Mouse (Mus musculus): ENCODE results near the gene Mrps34.
A peak's percentile ranks its signal among the peaks of the same experiment; 100 is the strongest.

Mrps34 gene

DNA sequence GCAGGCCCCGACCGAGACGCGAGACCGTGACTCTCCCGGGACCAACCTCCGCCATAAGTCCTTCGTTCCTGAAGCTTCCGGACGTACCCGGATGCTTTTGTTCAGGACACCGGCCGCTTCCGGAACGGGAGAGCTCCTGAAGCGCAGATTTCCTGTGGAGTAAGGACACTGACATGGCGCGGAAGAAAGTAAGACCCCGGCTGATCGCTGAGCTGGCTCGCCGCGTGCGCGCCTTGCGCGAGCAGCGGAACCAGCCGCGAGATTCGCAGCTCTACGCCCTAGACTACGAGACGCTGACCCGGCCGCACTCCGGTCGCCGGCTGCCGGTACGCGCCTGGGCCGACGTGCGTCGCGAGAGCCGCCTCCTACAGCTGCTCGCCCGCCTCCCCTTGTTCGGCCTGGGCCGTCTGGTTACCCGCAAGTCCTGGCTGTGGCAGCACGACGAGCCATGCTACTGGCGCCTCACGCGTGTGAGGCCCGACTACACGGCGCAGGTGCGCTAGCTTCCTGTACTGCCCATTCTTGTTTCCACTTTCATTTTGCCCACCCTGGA lies at the start of gene Mrps34, which contains the start of gene Eme2:
TSS of gene Mrps34 (plus strand) at position 122 of the 553 bp plus-strand sequence.
TSS of gene Eme2 (minus strand) at position 93 of the 553 bp plus-strand sequence.
- peak; percentile 83 for DNase-seq (ENCODE audit: low spot score)

DNA sequence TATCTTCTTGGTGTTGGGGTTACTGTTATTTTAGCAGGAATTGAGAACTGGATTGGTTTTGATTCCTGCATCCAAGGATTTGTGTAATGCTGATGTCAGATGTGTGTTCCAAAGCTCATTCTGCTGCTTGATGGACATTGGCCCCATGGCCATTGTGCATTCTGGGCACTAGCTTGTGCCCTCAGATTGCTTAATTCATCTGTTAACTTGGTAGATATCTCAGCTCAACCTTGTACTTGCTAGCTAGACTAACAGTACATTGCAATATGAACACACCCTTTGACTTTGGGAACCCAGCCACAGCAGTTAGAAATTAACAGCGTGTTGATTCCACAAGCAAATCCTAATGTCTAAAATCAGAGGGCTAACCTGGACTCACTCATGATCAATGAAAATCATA lies 47.5 kb upstream of the Mrps34 start:
- no peak for DNase-seq (ENCODE audit: low spot score)

DNA sequence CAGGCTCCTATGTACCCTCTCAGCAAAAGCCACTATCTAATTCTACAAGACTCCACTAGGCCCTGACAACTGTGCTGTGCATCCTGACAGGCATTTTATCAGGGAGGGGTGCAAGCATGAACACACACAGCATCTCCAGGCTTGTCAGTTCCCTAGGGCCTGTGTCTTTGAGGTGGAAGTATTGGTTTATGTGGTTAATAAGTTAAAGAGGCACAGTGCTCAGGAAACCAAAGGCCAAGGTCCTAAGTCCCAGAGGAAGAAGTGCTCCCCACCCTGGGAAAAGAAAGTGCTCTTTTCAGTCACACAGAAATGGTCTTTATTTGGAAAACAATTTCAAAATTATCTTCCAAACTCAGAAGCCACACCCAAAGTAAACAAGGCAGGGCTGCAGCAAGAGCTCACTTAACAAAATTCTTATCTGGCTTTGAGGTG lies 46.3 kb upstream of the Mrps34 start:
- DNase-seq (ENCODE audit: low spot score): no peak

GRCm38 (mm10) chr17:24849733-24850064 lies 45.2 kb upstream of the Mrps34 start:
- DNase-seq (ENCODE audit: low spot score): no peak

GRCm38 (mm10) chr17:24850065-24850772 lies 44.7 kb upstream of the Mrps34 start, which contains the start of gene Fahd1:
Gene Fahd1, minus strand, starts transcription at chr17:24850364.
- peak; percentile 94 for DNase-seq (ENCODE audit: low spot score)

- DNase-seq (ENCODE audit: low spot score): no peak
Observed at GRCm38 (mm10) chr17:24850773-24851127, 44.2 kb upstream of the Mrps34 start.

- DNase-seq (ENCODE audit: low spot score): no peak
Observed at GRCm38 (mm10) chr17:24851381-24852125, 43.4 kb upstream of the Mrps34 start.

GRCm38 (mm10) chr17:24855838-24856464 lies 39.0 kb upstream of the Mrps34 start:
- no peak for DNase-seq (ENCODE audit: low spot score)

- DNase-seq (ENCODE audit: low spot score): no peak
Observed at GRCm38 (mm10) chr17:24856589-24856988, 38.3 kb upstream of the Mrps34 start.

GRCm38 (mm10) chr17:24857831-24858470 lies 37.0 kb upstream of the Mrps34 start:
- DNase-seq (ENCODE audit: low spot score): no peak

DNA sequence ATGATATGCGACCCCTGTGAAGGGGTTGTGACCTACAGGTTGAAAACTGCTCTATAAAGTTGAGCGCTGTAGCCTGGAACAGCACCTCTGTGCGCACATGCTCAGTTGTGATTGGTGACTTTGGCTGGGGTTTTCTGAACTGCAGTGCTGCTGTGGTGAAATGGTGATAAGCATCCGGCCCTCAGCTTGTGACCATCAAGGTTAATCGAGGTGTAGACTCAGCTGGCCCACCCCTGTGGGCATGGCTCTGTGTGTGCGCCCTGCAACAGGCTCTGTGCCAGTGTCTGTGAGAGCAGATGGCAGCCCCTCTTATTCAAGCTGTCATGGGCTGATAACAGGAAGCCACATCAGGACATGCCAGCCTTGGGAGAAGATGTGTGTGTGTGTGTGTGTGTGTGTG lies 35.9 kb upstream of the Mrps34 start:
- no peak for DNase-seq (ENCODE audit: low spot score)

GRCm38 (mm10) chr17:24860076-24860475 lies 34.8 kb upstream of the Mrps34 start:
- no peak for DNase-seq (ENCODE audit: low spot score)

- no peak for DNase-seq (ENCODE audit: low spot score)
Observed at GRCm38 (mm10) chr17:24861785-24862184, 33.1 kb upstream of the Mrps34 start.

- no peak for DNase-seq (ENCODE audit: low spot score)
Observed at GRCm38 (mm10) chr17:24865776-24866175, 29.1 kb upstream of the Mrps34 start, which contains the start of gene Igfals. Gene Igfals, plus strand, starts transcription at chr17:24865997.

GRCm38 (mm10) chr17:24867914-24868313 lies 27.0 kb upstream of the Mrps34 start:
- DNase-seq (ENCODE audit: low spot score): no peak

DNA sequence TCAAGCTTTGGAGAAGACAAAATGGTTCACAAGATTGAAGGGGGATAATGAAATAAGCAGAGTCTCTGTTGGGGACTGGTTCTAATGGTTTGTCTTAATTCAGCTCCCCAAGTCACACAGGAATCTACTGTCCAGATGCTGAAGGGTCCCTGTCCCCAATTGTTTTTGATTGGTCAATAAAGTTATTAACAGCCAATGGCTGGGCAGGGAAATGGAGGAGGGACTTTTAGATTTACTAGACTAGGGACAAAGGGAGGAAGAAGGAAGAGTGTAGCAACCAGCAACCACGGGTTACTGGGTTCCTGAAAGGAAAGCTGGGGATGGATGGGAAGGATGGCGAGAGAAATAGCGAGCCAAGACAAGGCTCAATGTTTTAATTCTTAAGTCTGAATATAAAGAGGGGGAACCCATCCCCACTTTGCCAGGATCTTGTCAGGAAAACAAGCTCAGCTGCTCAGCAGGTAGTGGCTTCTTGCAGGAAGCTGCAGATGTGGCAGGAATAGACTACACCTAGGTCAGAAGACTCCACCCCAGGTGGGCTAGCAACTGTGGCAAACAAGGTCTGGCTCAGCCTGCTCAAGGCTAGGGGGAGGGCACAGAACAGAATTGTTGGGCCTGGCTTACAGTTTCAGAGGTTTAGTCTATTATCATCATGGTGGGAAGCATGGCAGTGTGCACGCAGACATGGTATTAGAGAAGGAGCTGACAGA lies 21.1 kb upstream of the Mrps34 start:
- no peak for DNase-seq (ENCODE audit: low spot score)

DNA sequence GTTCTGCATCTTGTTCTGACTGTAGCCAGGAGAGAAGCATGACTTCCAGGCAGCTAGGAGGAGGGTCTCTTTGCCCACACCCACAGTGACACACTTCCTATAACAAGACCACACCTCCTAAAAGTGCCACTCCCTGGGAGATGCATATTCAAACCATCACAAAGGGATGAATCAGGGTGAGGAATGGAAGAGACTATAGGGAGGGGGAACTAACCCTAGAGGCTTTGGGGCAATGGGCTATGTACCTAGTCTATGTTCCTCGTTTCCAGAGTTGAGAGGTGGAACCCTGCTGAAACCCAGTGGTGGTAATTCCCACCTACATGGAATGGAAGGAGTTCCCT lies 20.5 kb upstream of the Mrps34 start:
- no peak for DNase-seq (ENCODE audit: low spot score)

GRCm38 (mm10) chr17:24874989-24875388 lies 19.9 kb upstream of the Mrps34 start:
- no peak for DNase-seq (ENCODE audit: low spot score)

DNA sequence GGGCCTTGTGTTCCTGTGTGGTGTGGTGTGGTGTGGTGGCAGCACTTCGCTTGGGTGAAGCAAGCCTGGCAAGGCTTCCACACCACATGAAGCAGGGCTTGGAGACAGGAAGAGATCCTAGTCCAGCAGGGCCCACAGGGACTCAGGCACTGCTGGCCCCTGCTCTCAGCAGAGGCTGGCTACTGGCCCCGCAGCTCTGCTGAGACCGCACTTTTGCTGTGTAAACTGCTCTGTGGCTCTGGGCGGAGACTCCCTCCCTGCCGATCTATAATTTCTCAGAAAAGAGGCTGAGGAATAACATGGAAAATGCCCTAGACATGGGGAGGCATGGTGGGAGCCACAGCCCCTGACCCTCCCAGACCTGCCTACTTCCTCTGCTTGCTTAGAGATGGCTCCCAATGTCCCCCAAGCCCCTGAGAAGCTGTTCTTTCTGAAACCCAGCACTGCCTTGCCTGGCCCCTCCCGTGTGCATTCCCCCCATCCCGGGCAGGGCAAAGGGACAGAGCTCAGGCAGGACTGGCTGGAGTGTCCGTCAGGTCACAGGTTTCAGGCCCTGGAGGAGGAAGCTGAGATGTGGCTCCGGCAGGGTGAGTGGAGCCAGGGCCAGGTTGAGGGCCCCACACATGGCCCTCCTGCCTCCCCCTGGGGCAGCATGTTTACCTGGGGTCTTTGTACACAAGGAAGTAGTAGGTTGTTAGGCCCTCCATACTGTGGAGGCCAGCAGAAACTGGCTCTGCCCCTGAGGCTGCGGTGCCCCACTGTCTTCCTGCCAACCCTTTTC lies 17.4 kb upstream of the Mrps34 start:
- DNase-seq (ENCODE audit: low spot score): no peak

GRCm38 (mm10) chr17:24878117-24878397 lies 16.9 kb upstream of the Mrps34 start:
- DNase-seq (ENCODE audit: low spot score): no peak

GRCm38 (mm10) chr17:24878531-24878930 lies 16.4 kb upstream of the Mrps34 start:
- DNase-seq (ENCODE audit: low spot score): no peak

Measured in testis, postnatal 10 days (tissue).